Mouse (Mus musculus) liver, embryonic 12.5 days (tissue): ENCODE results near the gene Adgre5. TPM values are rescaled to one million over a fixed set of nuclear protein-coding genes. Genes with fewer than 3 reads are reported as not detected.
A peak's percentile ranks its signal among the peaks of the same experiment; 100 is the strongest.

ENCODE experiments used
- ATAC-seq: fragments of 200-750 bp; cut with Nextera tagmentation; 2 replicates; pipeline ENCODE4 v1.8.0; 2017; ENCODE audit warnings: moderate number of reproducible peaks, mild to moderate bottlenecking, moderate library complexity
- H3K27ac ChIP-seq: fragments of 300-500 bp; sonication (generic); 2 replicates; pipeline ENCODE4 v1.5.1; 2016; ENCODE audit warnings: mild to moderate bottlenecking
- H3K27me3 ChIP-seq: fragments of 300-500 bp; sonication (generic); replicated peaks from 2 replicates; pipeline ENCODE4 v1.6.1; 2016; ENCODE audit warnings: mild to moderate bottlenecking, moderate library complexity
- H3K36me3 ChIP-seq: fragments of 300-500 bp; sonication (generic); 2 replicates; pipeline ENCODE4 v1.6.1; 2016; ENCODE audit warnings: mild to moderate bottlenecking, moderate library complexity
- H3K4me1 ChIP-seq: fragments of 300-500 bp; sonication (generic); 2 replicates; pipeline ENCODE4 v1.6.1; 2016
- H3K4me2 ChIP-seq: fragments of 300-500 bp; sonication (generic); 2 replicates; pipeline ENCODE4 v1.6.1; 2016; ENCODE audit warnings: mild to moderate bottlenecking, moderate library complexity
- H3K4me3 ChIP-seq: fragments of 300-500 bp; sonication (generic); 2 replicates; pipeline ENCODE4 v1.5.1; 2016; ENCODE audit warnings: mild to moderate bottlenecking, moderate library complexity
- H3K9ac ChIP-seq: fragments of 300-500 bp; sonication (generic); 2 replicates; pipeline ENCODE4 v1.6.1; 2016; ENCODE audit warnings: mild to moderate bottlenecking, moderate library complexity
- H3K9me3 ChIP-seq: fragments of 300-500 bp; sonication (generic); replicated peaks from 2 replicates; pipeline ENCODE4 v1.6.1; 2016; ENCODE audit warnings: mild to moderate bottlenecking, moderate library complexity
- WGBS: fragments of 180-500 bp; shearing (Covaris S2); methylation state at CpG from one replicate; pipeline ENCODE4 v1.1.7; 2016; ENCODE audit not compliant: insufficient replicate concordance; 5-methylcytosine and 5-hydroxymethylcytosine counted together
- polyA plus RNA-seq: library from polyadenylated mRNA; unstranded; fragments of >200 nt; fragmentation: Nextera tagmentation; extraction: Ambion mirVana; gene quantifications from 2 replicates; pipeline ENCODE4 v1.2.1, GENCODE M21; 2016

The Adgre5 gene
- polyA plus RNA-seq: 11.5 and 12.5 TPM in 2 replicates

GRCm38 (mm10) chr8:83740976-83741741 lies at the start of gene Adgre5:
Gene Adgre5, minus strand, starts transcription at chr8:83741326.
- Histone ChIP-seq H3K27me3 (peaks cover 29% of the 10 kb centered on the region), H3K9me3 (no peaks in the 10 kb centered on the region; the same call in 1 of the 2 replicates), H3K4me2 (peak within 1 kb of the TSS; percentile 83), H3K27ac (peak within 1 kb of the TSS; percentile 36; the same call in 1 of the 2 replicates), H3K9ac (peak within 1 kb of the TSS; percentile 64), H3K4me1 (peaks cover 56% of the 10 kb centered on the region), H3K36me3 (no peaks in the 10 kb centered on the region), H3K4me3 (peak within 1 kb of the TSS; percentile 59)
- WGBS: 4% methylated on average over 52 of the region's 56 CpGs
- ATAC-seq: peak; percentile 45

GRCm38 (mm10) chr8:83789826-83790225 lies 48.7 kb upstream of the Adgre5 start:
- no peak overlapping the region for H3K4me2 ChIP-seq
- H3K36me3 ChIP-seq: no peaks in the 10 kb centered on the region
- no peak overlapping the region for H3K27ac ChIP-seq
- H3K27me3 ChIP-seq: no peaks in the 10 kb centered on the region; the same call in 1 of the 2 replicates
- H3K4me1 ChIP-seq: no peaks in the 10 kb centered on the region
- H3K9me3 ChIP-seq: no peaks in the 10 kb centered on the region
- no peak overlapping the region for H3K4me3 ChIP-seq
- 61% methylated on average over 4 of the region's 4 CpGs for WGBS
- no peak overlapping the region for H3K9ac ChIP-seq
- ATAC-seq: no peak

GRCm38 (mm10) chr8:83785046-83785445 lies 43.9 kb upstream of the Adgre5 start:
- WGBS: 67% methylated on average over 10 of the region's 10 CpGs
- H3K27me3 ChIP-seq: peaks cover 4% of the 10 kb centered on the region; the same call in 1 of the 2 replicates
- H3K27ac ChIP-seq: no peak overlapping the region
- no peak overlapping the region for H3K9ac ChIP-seq
- ATAC-seq: no peak
- no peaks in the 10 kb centered on the region for H3K4me1 ChIP-seq
- no peak overlapping the region for H3K4me3 ChIP-seq
- no peak overlapping the region for H3K4me2 ChIP-seq
- H3K36me3 ChIP-seq: no peaks in the 10 kb centered on the region
- H3K9me3 ChIP-seq: no peaks in the 10 kb centered on the region

- ATAC-seq: peak; percentile 31; the same call in 1 of the 2 replicates
- no peaks in the 10 kb centered on the region for H3K9me3 ChIP-seq
- no peak overlapping the region for H3K27ac ChIP-seq
- 22% methylated on average over 28 of the region's 28 CpGs for WGBS
- H3K4me2 ChIP-seq: no peak overlapping the region
- H3K9ac ChIP-seq: no peak overlapping the region
- no peak overlapping the region for H3K4me3 ChIP-seq
- H3K27me3 ChIP-seq: peaks cover 4% of the 10 kb centered on the region; the same call in 1 of the 2 replicates
- H3K36me3 ChIP-seq: no peaks in the 10 kb centered on the region
- peaks cover 10% of the 10 kb centered on the region; the same call in 1 of the 2 replicates for H3K4me1 ChIP-seq
Measured at GRCm38 (mm10) chr8:83782832-83783558, 41.9 kb upstream of the Adgre5 start.

GRCm38 (mm10) chr8:83779610-83780009 lies 38.5 kb upstream of the Adgre5 start:
- Histone ChIP-seq H3K4me3 (no peak overlapping the region), H3K9ac (no peak overlapping the region), H3K36me3 (no peaks in the 10 kb centered on the region), H3K9me3 (no peaks in the 10 kb centered on the region), H3K27ac (no peak overlapping the region), H3K27me3 (peaks cover 7% of the 10 kb centered on the region; the same call in 1 of the 2 replicates), H3K4me2 (no peak overlapping the region), H3K4me1 (peaks cover 10% of the 10 kb centered on the region; the same call in 1 of the 2 replicates)
- WGBS: 37% methylated on average over 5 of the region's 5 CpGs
- ATAC-seq: peak; percentile 63

GRCm38 (mm10) chr8:83778051-83778450 lies 36.9 kb upstream of the Adgre5 start:
- H3K9me3 ChIP-seq: no peaks in the 10 kb centered on the region
- H3K27ac ChIP-seq: no peak overlapping the region
- H3K4me2 ChIP-seq: no peak overlapping the region
- no peak overlapping the region for H3K4me3 ChIP-seq
- peaks cover 21% of the 10 kb centered on the region for H3K4me1 ChIP-seq
- H3K36me3 ChIP-seq: no peaks in the 10 kb centered on the region
- no peak overlapping the region for H3K9ac ChIP-seq
- H3K27me3 ChIP-seq: peaks cover 9% of the 10 kb centered on the region; the same call in 1 of the 2 replicates
- 56% methylated on average over 3 of the region's 3 CpGs for WGBS
- ATAC-seq: no peak

- WGBS: 40% methylated on average over 4 of the region's 4 CpGs
- H3K4me3 ChIP-seq: no peak overlapping the region
- peaks cover 34% of the 10 kb centered on the region for H3K4me1 ChIP-seq
- ATAC-seq: no peak
- no peaks in the 10 kb centered on the region for H3K9me3 ChIP-seq
- H3K27me3 ChIP-seq: 0 out of 2 replicates have a peak, but pooled peaks cover 5% of the 10 kb centered on the region
- H3K36me3 ChIP-seq: no peaks in the 10 kb centered on the region
- no peak overlapping the region for H3K4me2 ChIP-seq
- H3K9ac ChIP-seq: no peak overlapping the region
- no peak overlapping the region for H3K27ac ChIP-seq
Measured at GRCm38 (mm10) chr8:83776632-83777031, 35.5 kb upstream of the Adgre5 start.

- WGBS: 78% methylated on average over 2 of the region's 2 CpGs
- no peaks in the 10 kb centered on the region for H3K9me3 ChIP-seq
- no peaks in the 10 kb centered on the region for H3K36me3 ChIP-seq
- no peak overlapping the region for H3K4me2 ChIP-seq
- H3K4me3 ChIP-seq: no peak overlapping the region
- H3K9ac ChIP-seq: no peak overlapping the region
- peaks cover 40% of the 10 kb centered on the region for H3K4me1 ChIP-seq
- H3K27me3 ChIP-seq: 0 out of 2 replicates have a peak, but pooled peaks cover 5% of the 10 kb centered on the region
- H3K27ac ChIP-seq: no peak overlapping the region
- no peak for ATAC-seq
Measured at GRCm38 (mm10) chr8:83774221-83774620, 33.1 kb upstream of the Adgre5 start.

- H3K9me3 ChIP-seq: no peaks in the 10 kb centered on the region
- peak overlapping the region; percentile 51 for H3K4me3 ChIP-seq
- H3K4me2 ChIP-seq: peak overlapping the region; percentile 83
- no peak overlapping the region for H3K27ac ChIP-seq
- no peak for ATAC-seq
- H3K36me3 ChIP-seq: no peaks in the 10 kb centered on the region
- 0 out of 2 replicates have a peak, but pooled peaks cover 5% of the 10 kb centered on the region for H3K27me3 ChIP-seq
- 0 out of 2 replicates have a peak overlapping the region, but pooled peaks have one; percentile 29 for H3K9ac ChIP-seq
- peaks cover 46% of the 10 kb centered on the region for H3K4me1 ChIP-seq
- WGBS: under 1% methylated on average over 6 of the region's 6 CpGs
Measured at GRCm38 (mm10) chr8:83773452-83773846, 32.3 kb upstream of the Adgre5 start.

- Histone ChIP-seq H3K27me3 (0 out of 2 replicates have a peak, but pooled peaks cover 5% of the 10 kb centered on the region), H3K9me3 (no peaks in the 10 kb centered on the region), H3K4me2 (peak overlapping the region; percentile 83), H3K36me3 (no peaks in the 10 kb centered on the region), H3K27ac (0 out of 2 replicates have a peak overlapping the region, but pooled peaks have one; percentile 29), H3K4me3 (peak overlapping the region; percentile 51), H3K9ac (peak overlapping the region; percentile 29; the same call in 1 of the 2 replicates), H3K4me1 (peaks cover 52% of the 10 kb centered on the region)
- ATAC-seq: 0 out of 2 replicates have a peak, but pooled peaks have one; percentile 36
- WGBS: 6% methylated on average over 25 of the region's 25 CpGs
Measured at GRCm38 (mm10) chr8:83772701-83773451, 31.8 kb upstream of the Adgre5 start.

GRCm38 (mm10) chr8:83771791-83772190 lies 30.7 kb upstream of the Adgre5 start:
- Histone ChIP-seq H3K27ac (no peak overlapping the region), H3K4me1 (peaks cover 53% of the 10 kb centered on the region), H3K9me3 (no peaks in the 10 kb centered on the region), H3K27me3 (0 out of 2 replicates have a peak, but pooled peaks cover 5% of the 10 kb centered on the region), H3K9ac (no peak overlapping the region), H3K4me3 (no peak overlapping the region), H3K36me3 (no peaks in the 10 kb centered on the region), H3K4me2 (no peak overlapping the region)
- ATAC-seq: no peak
- WGBS: 32% methylated on average over 4 of the region's 4 CpGs
